Mouse (Mus musculus) hindbrain, postnatal 0 days (tissue): Measurements from ENCODE around the gene Ccdc40. TPM values are rescaled to one million over a fixed set of nuclear protein-coding genes. Genes with fewer than 3 reads are reported as not detected.

Experiments used
- ATAC-seq: fragments of 200-750 bp; cut with Nextera tagmentation; 2 replicates; pipeline ENCODE4 v1.8.0; 2017; ENCODE audit warnings: mild to moderate bottlenecking, moderate TSS enrichment, moderate library complexity
- DNase-seq: peaks from one replicate; pipeline ENCODE4 v3.0.0-alpha.2; 2015; ENCODE audit warnings: low spot score
- H3K27ac ChIP-seq: fragments of 300-500 bp; sonication (generic); 2 replicates; pipeline ENCODE4 v1.5.1; 2014; ENCODE audit warnings: mild to moderate bottlenecking
- H3K27me3 ChIP-seq: fragments of 300-500 bp; sonication (generic); 2 replicates; pipeline ENCODE4 v1.6.1; 2014; ENCODE audit warnings: low read length, mixed read lengths; ENCODE audit not compliant: insufficient read depth
- H3K36me3 ChIP-seq: fragments of 300-500 bp; sonication (generic); 2 replicates; pipeline ENCODE4 v1.6.1; 2014; ENCODE audit warnings: low read length, mixed read lengths; ENCODE audit not compliant: insufficient read depth
- H3K4me1 ChIP-seq: fragments of 300-500 bp; sonication (generic); 2 replicates; pipeline ENCODE4 v1.6.1; 2014; ENCODE audit warnings: antibody characterized with exemption, low read length, mixed read lengths; ENCODE audit not compliant: insufficient read depth
- H3K4me2 ChIP-seq: fragments of 300-500 bp; sonication (generic); 2 replicates; pipeline ENCODE4 v1.6.1; 2014; ENCODE audit warnings: low read depth, mild to moderate bottlenecking, low read length, moderate library complexity, mixed read lengths
- H3K4me3 ChIP-seq: fragments of 300-500 bp; sonication (generic); 2 replicates; pipeline ENCODE4 v1.5.1; 2014; ENCODE audit warnings: low read length
- H3K9ac ChIP-seq: fragments of 300-500 bp; sonication (generic); replicated peaks from 2 replicates; pipeline ENCODE4 v1.6.1; 2014; ENCODE audit warnings: mild to moderate bottlenecking, low read length, moderate library complexity, mixed read lengths
- H3K9me3 ChIP-seq: fragments of 300-500 bp; sonication (generic); 2 replicates; pipeline ENCODE4 v1.6.1; 2016; ENCODE audit warnings: low read length, mixed read lengths
- CTCF ChIP-seq: IDR thresholded peaks from 2 replicates; pipeline ENCODE4 v1.5.1; 2016; ENCODE audit warnings: antibody characterized with exemption, control low read depth, low read depth
- whole genome bisulfite sequencing: fragments of 180-500 bp; shearing (Covaris S2); extraction: QIAGEN DNeasy Blood & Tissue Kit; methylation state at CpG from one replicate; pipeline ENCODE4 v1.1.7; 2014; 5-methylcytosine and 5-hydroxymethylcytosine counted together
- polyA plus RNA-seq: library from polyadenylated mRNA; unstranded; fragments of >200 nt; fragmentation: Nextera tagmentation; extraction: Ambion mirVana; gene quantifications from 2 replicates; pipeline ENCODE4 v1.2.1, GENCODE M21; 2015
- total RNA-seq: library from RNA; depleted of rRNA; stranded (reverse); fragments of >200 nt; gene quantifications from 2 replicates; pipeline ENCODE4 v1.2.3, GENCODE M21; 2014

The Ccdc40 gene
- total and polyA plus RNA-seq, 2 experiments from 2014 or later: 9.7 to 11.5 TPM

DNA sequence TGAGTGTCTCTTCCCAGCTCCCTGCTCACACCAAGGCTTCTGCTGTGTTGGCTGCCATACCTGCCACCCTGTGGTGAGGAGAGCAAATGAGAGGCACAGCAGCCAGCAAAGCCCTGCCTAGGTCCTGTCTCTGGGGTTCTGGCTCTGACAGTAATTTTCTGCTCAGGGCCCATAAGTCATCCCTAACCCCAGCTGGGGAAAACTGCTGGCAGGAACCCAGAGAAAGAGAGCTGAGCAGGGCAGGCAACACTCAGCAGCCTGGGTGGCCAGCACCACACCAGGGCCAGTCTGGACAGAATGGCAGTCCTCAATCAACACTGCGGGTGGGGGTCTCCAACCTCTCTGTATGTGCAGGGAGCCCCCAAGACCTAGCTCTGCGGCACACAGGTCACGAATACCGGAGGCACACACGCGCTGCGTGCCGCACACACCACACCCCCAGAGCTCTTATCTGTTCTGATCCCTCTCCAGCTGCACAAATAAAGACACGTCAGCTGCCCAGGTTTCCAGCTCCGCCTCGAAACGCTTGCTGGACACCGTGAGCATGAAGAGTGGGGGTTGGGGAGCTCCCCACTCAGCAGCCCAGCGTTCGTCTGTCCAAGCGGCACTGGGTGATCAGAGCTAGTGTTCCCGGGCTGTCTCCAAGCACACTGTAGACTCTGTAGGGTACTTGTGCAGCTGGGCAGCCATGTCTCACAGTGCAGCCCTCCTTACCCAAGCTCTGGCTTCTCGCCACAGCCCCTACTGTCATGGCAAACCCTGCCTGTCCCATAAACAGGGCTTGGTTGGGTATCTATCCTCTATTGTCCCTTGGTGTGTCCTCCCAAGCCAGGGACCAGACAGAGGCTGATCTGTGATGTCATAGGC lies 13.1 kb upstream of the Ccdc40 start:
- H3K27ac ChIP-seq: peak overlapping the region; percentile 81
- no peaks in the 10 kb centered on the region for H3K36me3 ChIP-seq
- H3K4me3 ChIP-seq: no peak overlapping the region
- TF ChIP-seq CTCF: peak; percentile 60
- H3K4me2 ChIP-seq: peak overlapping the region; percentile 41
- DNase-seq: peak; percentile 77
- 6% methylated on average over 18 of the region's 18 CpGs for WGBS
- H3K9ac ChIP-seq: peak overlapping the region; percentile 44
- peaks cover 50% of the 10 kb centered on the region for H3K4me1 ChIP-seq
- peak; percentile 66 for ATAC-seq
- no peaks in the 10 kb centered on the region for H3K9me3 ChIP-seq
- H3K27me3 ChIP-seq: no peaks in the 10 kb centered on the region

DNA sequence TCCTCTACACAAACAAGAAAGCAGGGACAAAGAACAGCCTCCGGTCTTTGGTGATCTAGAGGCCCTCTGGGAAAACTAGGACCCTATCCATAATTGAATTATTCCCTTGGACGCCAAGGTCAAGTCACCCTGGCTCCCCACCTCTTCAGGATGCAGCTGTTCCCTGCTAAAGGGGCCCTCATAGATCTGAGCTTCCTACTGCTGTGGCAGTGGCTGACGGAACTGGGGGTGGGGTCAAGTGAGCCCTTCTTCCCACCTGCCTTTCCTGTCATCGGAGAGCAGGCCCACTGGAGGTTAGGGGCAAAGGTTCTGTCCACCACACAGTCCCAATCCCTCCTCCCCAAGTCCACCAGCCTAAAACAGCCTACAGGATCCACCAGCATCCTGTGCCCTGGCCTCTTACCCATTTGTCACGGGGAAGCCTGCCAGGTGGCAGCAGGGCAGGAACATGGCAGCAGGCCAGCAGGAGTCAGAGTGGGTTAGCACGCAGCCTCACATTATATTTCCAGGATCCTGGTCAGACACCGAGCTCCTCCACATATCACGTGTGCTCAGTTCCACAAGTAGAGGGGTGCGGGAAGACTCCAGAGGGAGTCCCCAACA lies 12.4 kb upstream of the Ccdc40 start:
- Histone ChIP-seq H3K4me1 (peaks cover 50% of the 10 kb centered on the region), H3K4me2 (peak overlapping the region; percentile 41), H3K27ac (peak overlapping the region; percentile 81), H3K36me3 (no peaks in the 10 kb centered on the region), H3K27me3 (no peaks in the 10 kb centered on the region), H3K4me3 (no peak overlapping the region), H3K9me3 (no peaks in the 10 kb centered on the region), H3K9ac (peak overlapping the region; percentile 44; the same call in 1 of the 2 replicates)
- ATAC-seq (peak; percentile 16; the same call in 1 of the 2 replicates), DNase-seq (peak; percentile 77)
- TF ChIP-seq CTCF: no peak
- WGBS: 29% methylated on average over 9 of the region's 9 CpGs

DNA sequence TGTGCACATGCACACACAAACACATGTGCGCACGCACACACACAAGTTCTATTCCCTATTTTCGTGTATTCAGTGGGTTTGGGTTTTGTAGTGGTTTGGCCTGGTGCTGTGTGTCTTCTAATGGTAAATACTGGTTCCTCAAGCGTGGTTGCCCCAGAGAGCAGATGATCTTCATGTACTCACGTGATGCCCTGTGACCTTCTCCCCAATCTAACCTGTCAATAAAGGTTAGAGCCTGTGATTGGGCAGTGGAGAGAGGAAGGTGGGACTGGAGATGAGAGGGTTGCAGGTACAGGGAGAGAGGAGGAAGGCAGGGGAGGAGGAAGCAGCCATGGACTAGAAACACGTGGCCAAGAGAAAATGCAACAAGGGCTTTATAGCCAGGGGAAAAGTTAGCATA lies 10.5 kb upstream of the Ccdc40 start:
- no peak for ATAC-seq
- Histone ChIP-seq H3K36me3 (no peaks in the 10 kb centered on the region), H3K4me2 (no peak overlapping the region), H3K4me3 (no peak overlapping the region), H3K27ac (no peak overlapping the region), H3K4me1 (peaks cover 58% of the 10 kb centered on the region), H3K9me3 (no peaks in the 10 kb centered on the region), H3K27me3 (no peaks in the 10 kb centered on the region), H3K9ac (no peak overlapping the region)
- DNase-seq: no peak
- 93% methylated on average over 6 of the region's 6 CpGs for WGBS
- no peak for TF ChIP-seq CTCF

DNA sequence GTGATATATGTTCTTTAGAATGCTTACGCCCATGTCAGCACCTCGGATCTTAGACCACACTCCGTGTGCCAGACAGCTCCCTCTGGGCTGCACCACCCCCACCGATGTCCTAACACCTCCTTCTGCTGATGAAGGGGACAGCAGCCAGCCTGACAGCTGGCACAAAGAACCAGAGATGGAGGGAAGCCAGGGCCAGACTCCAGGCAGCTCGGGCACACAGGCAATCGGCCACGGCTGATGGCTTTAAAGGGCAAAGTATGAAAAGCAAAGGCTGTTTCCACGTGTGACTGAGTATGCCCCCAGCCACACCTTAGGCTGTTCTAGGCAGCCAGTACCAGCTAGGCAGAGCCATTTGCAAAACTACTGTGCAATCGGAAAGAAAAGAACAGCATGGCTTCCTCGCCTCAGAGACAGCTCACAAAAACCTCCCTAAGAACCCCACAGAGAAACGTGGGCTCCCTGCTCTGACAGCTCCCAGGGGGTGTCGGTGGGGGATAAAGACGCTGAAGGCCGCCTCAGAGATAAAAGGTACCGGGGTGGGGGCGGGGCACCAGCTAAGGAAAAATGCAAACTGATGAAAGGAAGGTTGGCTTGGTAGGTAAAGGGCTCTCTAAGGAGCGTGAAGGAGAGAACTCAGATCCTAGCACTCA lies 8.4 kb upstream of the Ccdc40 start:
- Histone ChIP-seq H3K9me3 (no peaks in the 10 kb centered on the region), H3K27me3 (no peaks in the 10 kb centered on the region), H3K4me3 (no peak overlapping the region), H3K9ac (peak overlapping the region; percentile 23; the same call in 1 of the 2 replicates), H3K27ac (peak overlapping the region; percentile 78), H3K4me1 (peaks cover 54% of the 10 kb centered on the region), H3K4me2 (peak overlapping the region; percentile 35), H3K36me3 (no peaks in the 10 kb centered on the region)
- ATAC-seq (peak; percentile 59), DNase-seq (peak; percentile 87)
- peak; percentile 43 for TF ChIP-seq CTCF
- WGBS: 9% methylated on average over 17 of the region's 17 CpGs

DNA sequence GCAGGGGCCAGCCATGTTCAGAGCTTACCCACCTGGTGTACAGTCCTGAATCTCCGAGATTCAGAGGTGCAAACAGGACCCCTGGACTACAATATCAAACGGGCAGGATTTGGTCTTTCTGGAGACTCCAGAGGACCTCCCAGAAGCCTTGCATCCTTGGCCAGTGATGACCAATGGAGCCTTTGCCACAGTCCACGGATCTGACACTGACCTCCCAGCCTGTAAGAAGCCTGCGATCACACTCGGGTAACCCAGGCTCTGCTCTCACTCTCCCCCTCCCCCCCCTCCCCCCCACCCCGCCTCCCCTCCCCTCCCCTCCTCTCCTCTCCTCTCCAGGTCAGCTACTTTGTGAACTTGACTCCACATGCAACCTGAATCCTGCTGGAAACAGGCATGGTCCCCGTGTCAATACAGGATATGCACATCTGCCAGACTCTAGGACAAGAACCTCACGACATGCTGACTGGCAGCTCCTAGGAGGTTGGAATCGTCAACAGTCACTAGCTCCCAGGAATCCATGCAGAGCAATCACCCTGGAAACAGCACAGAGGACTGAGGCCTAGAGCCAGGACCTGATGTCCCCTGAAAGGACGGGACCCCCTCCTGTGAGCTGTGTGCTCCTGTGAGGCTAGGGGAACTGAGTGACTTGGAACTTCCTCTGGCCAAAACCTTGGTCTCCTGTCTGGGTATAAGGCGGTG lies 6.4 kb upstream of the Ccdc40 start:
- peaks cover 55% of the 10 kb centered on the region for H3K4me1 ChIP-seq

DNA sequence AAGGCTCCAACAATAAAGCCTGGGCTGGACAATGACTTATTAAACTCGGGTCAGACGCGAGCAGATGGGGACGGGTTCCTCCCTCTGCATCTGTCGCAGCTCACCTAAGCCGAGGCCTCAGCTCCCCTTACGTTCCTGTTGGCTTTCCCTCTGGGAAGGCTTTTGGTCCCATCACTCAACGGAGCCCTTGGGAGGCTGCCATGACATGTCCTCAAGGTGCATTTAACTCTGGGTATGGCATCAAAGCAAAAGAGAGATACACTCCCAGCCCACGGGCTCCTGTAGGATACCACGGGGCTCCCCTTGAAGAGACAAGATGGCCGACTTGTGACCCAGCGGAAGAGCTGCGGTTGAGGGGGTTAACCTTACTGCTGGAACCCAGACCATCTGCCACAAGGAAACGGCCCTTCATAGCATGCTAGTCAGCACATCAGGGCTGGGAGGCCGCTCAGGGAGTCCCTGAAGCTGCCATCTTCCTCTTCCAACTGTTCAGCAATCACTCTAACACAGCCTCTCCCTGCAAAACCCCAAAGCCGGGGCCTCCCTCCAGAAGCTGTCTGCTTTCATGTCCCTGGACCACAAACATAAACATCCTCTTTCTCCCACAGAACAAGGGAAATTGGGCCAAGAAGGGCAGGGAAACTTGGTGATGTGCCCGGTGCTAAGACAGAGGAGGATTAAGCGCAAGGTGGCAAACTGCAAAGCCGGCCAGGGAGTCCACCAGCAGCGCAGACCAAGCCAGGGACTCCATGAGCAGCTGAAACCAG lies 5.1 kb upstream of the Ccdc40 start:
- no peaks in the 10 kb centered on the region for H3K9me3 ChIP-seq
- ATAC-seq: no peak

More for the DNA sequence above, 6.4 kb upstream of the Ccdc40 start:
- Histone ChIP-seq H3K9me3 (no peaks in the 10 kb centered on the region), H3K9ac (no peak overlapping the region), H3K36me3 (no peaks in the 10 kb centered on the region), H3K4me2 (no peak overlapping the region), H3K4me3 (no peak overlapping the region), H3K27ac (no peak overlapping the region), H3K27me3 (no peaks in the 10 kb centered on the region)
- peak; percentile 31; the same call in 1 of the 2 replicates for ATAC-seq
- WGBS: 27% methylated on average over 10 of the region's 11 CpGs
- no peak for TF ChIP-seq CTCF
- peak; percentile 73 for DNase-seq

More for the DNA sequence above, 5.1 kb upstream of the Ccdc40 start:
- no peak overlapping the region for H3K4me3 ChIP-seq
- no peaks in the 10 kb centered on the region for H3K27me3 ChIP-seq
- WGBS: 46% methylated on average over 20 of the region's 20 CpGs
- H3K4me1 ChIP-seq: peaks cover 56% of the 10 kb centered on the region
- peak; percentile 73 for DNase-seq
- no peaks in the 10 kb centered on the region for H3K36me3 ChIP-seq
- TF ChIP-seq CTCF: no peak
- peak overlapping the region; percentile 23; the same call in 1 of the 2 replicates for H3K4me2 ChIP-seq
- H3K27ac ChIP-seq: peak overlapping the region; percentile 67
- H3K9ac ChIP-seq: no peak overlapping the region
